In the genomic region with DNA sequence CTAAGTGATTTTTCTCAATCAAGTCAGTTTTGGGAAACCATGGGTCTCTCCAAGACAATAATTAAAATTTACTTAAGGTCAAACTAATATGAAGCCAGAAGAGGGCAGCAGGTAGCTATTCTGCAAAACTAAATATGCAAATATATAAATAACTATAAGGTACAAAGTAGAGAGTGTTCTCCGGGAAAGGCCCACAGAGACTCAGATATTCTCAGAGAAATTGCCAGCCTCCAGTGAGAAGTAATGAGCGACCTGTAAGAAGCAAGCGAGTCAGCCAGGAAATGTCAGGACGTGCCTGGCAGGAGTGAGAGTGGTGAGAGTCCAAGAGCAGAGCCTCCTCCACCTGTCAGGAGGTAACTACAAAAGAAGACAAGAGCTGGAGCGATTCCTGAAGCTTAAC, we compare ENCODE assay signal across 8 mouse cellular contexts. TPM values are rescaled to one million over a fixed set of nuclear protein-coding genes. Genes with fewer than 3 reads are reported as not detected.
DNase-seq lines count a peak whose midpoint lies in the region; ATAC-seq and TF ChIP-seq lines count a peak whose summit lies in the region.

No protein-coding gene starts in this region.

- no peaks in the 10 kb centered on the region for H3K27me3 ChIP-seq in lung, postnatal 0 days (replicated peaks; ENCODE audit: insufficient read depth, low read length)
- no peaks in the 10 kb centered on the region for H3K27me3 ChIP-seq in forebrain, embryonic 12.5 days
- no peaks in the 10 kb centered on the region for H3K27me3 ChIP-seq in midbrain, embryonic 16.5 days (ENCODE audit: control insufficient read depth, insufficient read depth, low read depth, low read length)

- H3K4me2 ChIP-seq in lung, postnatal 0 days (replicated peaks; ENCODE audit: low read depth, low read length) = no peak overlapping the region
- H3K4me2 ChIP-seq in forebrain, embryonic 12.5 days = no peak overlapping the region
- H3K4me2 ChIP-seq in midbrain, embryonic 16.5 days (ENCODE audit: low read length) = peak overlapping the region; percentile 14; the same call in 1 of the 2 replicates

- 36% methylated on average over 5 of the region's 5 CpGs for WGBS in lung, postnatal 0 days
- WGBS in forebrain, embryonic 12.5 days = 67% methylated on average over 5 of the region's 5 CpGs
- WGBS in midbrain, embryonic 16.5 days = 43% methylated on average over 5 of the region's 5 CpGs

- 0 out of 2 replicates have a peak, but pooled peaks have one; percentile 13 for TF ChIP-seq EP300 in lung, postnatal 0 days (IDR thresholded peaks at IDR 0.05)

- H3K4me1 ChIP-seq in lung, postnatal 0 days (ENCODE audit: insufficient read depth, low read depth, low read length) = no peaks in the 10 kb centered on the region
- H3K4me1 ChIP-seq in forebrain, embryonic 12.5 days = peaks cover 31% of the 10 kb centered on the region
- H3K4me1 ChIP-seq in midbrain, embryonic 16.5 days (ENCODE audit: control insufficient read depth, insufficient read depth, low read length) = peaks cover 15% of the 10 kb centered on the region

- no peak overlapping the region for H3K9ac ChIP-seq in lung, postnatal 0 days (replicated peaks; ENCODE audit: low read depth)
- H3K9ac ChIP-seq in forebrain, embryonic 12.5 days = no peak overlapping the region
- peak overlapping the region; percentile 25; the same call in 1 of the 2 replicates for H3K9ac ChIP-seq in midbrain, embryonic 16.5 days (ENCODE audit: low read depth, low read length)

- H3K4me3 ChIP-seq in lung, postnatal 0 days (ENCODE audit: low read depth, low read length) = no peak overlapping the region
- no peak overlapping the region for H3K4me3 ChIP-seq in forebrain, embryonic 12.5 days (replicated peaks)
- H3K4me3 ChIP-seq in midbrain, embryonic 16.5 days (ENCODE audit: low read depth, low read length) = no peak overlapping the region

- H3K36me3 ChIP-seq in lung, postnatal 0 days (ENCODE audit: insufficient read depth, low read length) = no peaks in the 10 kb centered on the region
- H3K36me3 ChIP-seq in forebrain, embryonic 12.5 days (replicated peaks) = no peaks in the 10 kb centered on the region
- H3K36me3 ChIP-seq in midbrain, embryonic 16.5 days (ENCODE audit: control insufficient read depth, insufficient read depth, low read length) = no peaks in the 10 kb centered on the region

- H3K9me3 ChIP-seq in lung, postnatal 0 days (ENCODE audit: low read length) = no peaks in the 10 kb centered on the region
- H3K9me3 ChIP-seq in forebrain, embryonic 12.5 days = no peaks in the 10 kb centered on the region
- H3K9me3 ChIP-seq in midbrain, embryonic 16.5 days (replicated peaks; ENCODE audit: control insufficient read depth, low read length, poor library complexity, severe bottlenecking) = no peaks in the 10 kb centered on the region

- ATAC-seq in cerebellum, adult (ENCODE audit: insufficient number of reproducible peaks, low FRiP score, low TSS enrichment) = peak; percentile 87
- ATAC-seq in lung, postnatal 0 days = no peak; the same call in 1 of the 2 replicates
- no peak for ATAC-seq in forebrain, embryonic 12.5 days (ENCODE audit: low FRiP score)
- ATAC-seq in midbrain, embryonic 16.5 days = peak; percentile 46; the same call in 1 of the 2 replicates
- ATAC-seq in frontal cortex, adult (ENCODE audit: low TSS enrichment) = no peak

- TF ChIP-seq CTCF in lung, postnatal 0 days (IDR thresholded peaks at IDR 0.05) = peak; percentile 52

- no peak overlapping the region for H3K27ac ChIP-seq in lung, postnatal 0 days (ENCODE audit: low read length)
- H3K27ac ChIP-seq in forebrain, embryonic 12.5 days = peak overlapping the region; percentile 27; the same call in 1 of the 2 replicates
- no peak overlapping the region for H3K27ac ChIP-seq in midbrain, embryonic 16.5 days (ENCODE audit: low read length)

- DNase-seq in cerebellum, postnatal 4 days (ENCODE audit: low spot score in 2 of 2) = no peak
- peak; percentile 69 for DNase-seq in lung, postnatal 0 days (ENCODE audit: low spot score)
- no peak for DNase-seq in lung, postnatal 4 days
- no peak for DNase-seq in gastrocnemius, postnatal 25 days

RNA-seq across cellular contexts. Expression of a gene that starts 39.0 kb away (rescaled TPM):
- 25.1 and 29.3 TPM in 2 replicates for polyA plus RNA-seq in lung, postnatal 0 days (2015; fragmentation: Nextera tagmentation; extraction: Ambion mirVana)
- polyA plus RNA-seq in forebrain, embryonic 12.5 days (2016; fragmentation: Nextera tagmentation; extraction: Ambion mirVana) = 35.7 and 39.1 TPM in 2 replicates
- 13.9 and 14.5 TPM in 2 replicates for polyA plus RNA-seq in midbrain, embryonic 16.5 days (2015; fragmentation: Nextera tagmentation; extraction: Ambion mirVana)
- 10 to 100 TPM in 1 of 2 experiments, 1 to 10 TPM in 1; 9.5 to 11.5 TPM for total RNA-seq in gastrocnemius, postnatal 25 days (2021)

RNA-seq across cellular contexts. Expression of a gene that starts 39.1 kb away (rescaled TPM):
- 837 and 926 TPM in 2 replicates for polyA plus RNA-seq in lung, postnatal 0 days (2015; fragmentation: Nextera tagmentation; extraction: Ambion mirVana)
- 467 and 480 TPM in 2 replicates for polyA plus RNA-seq in forebrain, embryonic 12.5 days (2016; fragmentation: Nextera tagmentation; extraction: Ambion mirVana)
- polyA plus RNA-seq in midbrain, embryonic 16.5 days (2015; fragmentation: Nextera tagmentation; extraction: Ambion mirVana) = 525 and 552 TPM in 2 replicates
- 100 to 1,000 TPM; 106 to 122 TPM for total RNA-seq in gastrocnemius, postnatal 25 days (2021)

Comparison
In these comparisons a context has a peak if more than half of its experiments do, and no peak if none do; other contexts are left out.
1. ATAC-seq: peak in cerebellum, adult (single experiment) and midbrain, embryonic 16.5 days (single experiment); none in lung, postnatal 0 days (single experiment), forebrain, embryonic 12.5 days (single experiment) and frontal cortex, adult (single experiment).